Mouse (Mus musculus): ENCODE results near the gene Ndufs5.

GRCm38 (mm10) chr4:123685506-123686242 is 32.3 kb downstream of the Ndufs5 start:
- TF ChIP-seq CTCF (IDR thresholded peaks at IDR 0.05), result no peak
- TF ChIP-seq EP300 (IDR thresholded peaks at IDR 0.05), result no peak
